Mouse (Mus musculus) midbrain, embryonic 11.5 days (tissue): ENCODE data around the gene Pi4kb. TPM values are rescaled to one million over a fixed set of nuclear protein-coding genes. Genes with fewer than 3 reads are reported as not detected.
A peak's percentile ranks its signal among the peaks of the same experiment; 100 is the strongest.

Experiments
- ATAC-seq: fragments of 200-750 bp; cut with Nextera tagmentation; 2 replicates; pipeline ENCODE4 v1.8.0; 2017; ENCODE audit warnings: moderate TSS enrichment, moderate library complexity; ENCODE audit not compliant: low FRiP score
- DNase-seq: peaks from one replicate; pipeline ENCODE4 v3.0.0; 2015; ENCODE audit warnings: low spot score; ENCODE audit errors: missing footprints
- H3K27ac ChIP-seq: fragments of 300-500 bp; sonication (generic); 2 replicates; pipeline ENCODE4 v1.5.1; 2014; ENCODE audit warnings: low read depth, low read length
- H3K27me3 ChIP-seq: fragments of 300-500 bp; sonication (generic); 2 replicates; pipeline ENCODE4 v1.6.1; 2014; ENCODE audit warnings: mild to moderate bottlenecking, low read length, moderate library complexity, mixed read lengths; ENCODE audit not compliant: control insufficient read depth, insufficient read depth
- H3K36me3 ChIP-seq: fragments of 300-500 bp; sonication (generic); 2 replicates; pipeline ENCODE4 v1.6.1; 2014; ENCODE audit warnings: mild to moderate bottlenecking, low read length, moderate library complexity, mixed read lengths; ENCODE audit not compliant: control insufficient read depth, insufficient read depth
- H3K4me1 ChIP-seq: fragments of 300-500 bp; sonication (generic); 2 replicates; pipeline ENCODE4 v1.6.1; 2014; ENCODE audit warnings: low read length; ENCODE audit not compliant: control insufficient read depth, insufficient read depth
- H3K4me2 ChIP-seq: fragments of 300-500 bp; sonication (generic); 2 replicates; pipeline ENCODE4 v1.6.1; 2014; ENCODE audit warnings: mild to moderate bottlenecking, moderate library complexity
- H3K4me3 ChIP-seq: fragments of 300-500 bp; sonication (generic); 2 replicates; pipeline ENCODE4 v1.5.1; 2014; ENCODE audit warnings: low read depth, low read length
- H3K9ac ChIP-seq: fragments of 300-500 bp; sonication (generic); 2 replicates; pipeline ENCODE4 v1.6.1; 2014; ENCODE audit warnings: low read length
- H3K9me3 ChIP-seq: fragments of 300-500 bp; sonication (generic); 2 replicates; pipeline ENCODE4 v1.6.1; 2016; ENCODE audit warnings: low read length; ENCODE audit not compliant: control insufficient read depth
- WGBS: fragments of 180-500 bp; shearing (Covaris S2); extraction: QIAGEN DNeasy Blood & Tissue Kit; methylation state at CpG from one replicate; pipeline ENCODE4 v1.1.7; 2014; 5-methylcytosine and 5-hydroxymethylcytosine counted together
- polyA plus RNA-seq: library from polyadenylated mRNA; unstranded; fragments of >200 nt; fragmentation: Nextera tagmentation; extraction: Ambion mirVana; gene quantifications from 2 replicates; pipeline ENCODE4 v1.2.1, GENCODE M21; 2014

The Pi4kb gene
- polyA plus RNA-seq, 1 experiment from 2014 or later = 21.2 TPM

DNA sequence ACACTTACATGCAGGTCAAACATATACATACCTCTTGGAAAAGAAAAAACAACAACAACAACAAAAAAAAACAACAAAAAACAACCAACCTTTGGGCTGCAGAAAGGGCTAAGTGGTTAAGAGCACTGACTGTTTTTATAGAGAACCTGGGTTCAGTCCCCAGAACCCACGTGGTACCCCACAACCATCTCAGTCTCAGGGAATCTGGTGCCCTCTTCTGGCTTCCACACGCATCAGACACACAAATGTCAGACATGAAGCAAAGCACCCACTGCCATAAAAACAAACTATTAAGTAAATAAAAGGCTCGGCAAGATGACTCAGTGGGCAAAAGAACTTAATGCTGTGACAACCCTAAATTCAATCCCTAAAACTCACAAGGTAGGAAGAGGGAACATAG is 55.4 kb downstream of the Pi4kb start:
- ATAC-seq (no peak), DNase-seq (no peak)
- Histone ChIP-seq H3K4me1 (no peaks in the 10 kb centered on the region), H3K9me3 (no peaks in the 10 kb centered on the region), H3K27ac (no peak overlapping the region), H3K36me3 (peaks cover 30% of the 10 kb centered on the region), H3K9ac (no peak overlapping the region), H3K4me3 (no peak overlapping the region), H3K4me2 (no peak overlapping the region), H3K27me3 (no peaks in the 10 kb centered on the region)
- WGBS = 77% methylated on average over 3 of the region's 3 CpGs

DNA sequence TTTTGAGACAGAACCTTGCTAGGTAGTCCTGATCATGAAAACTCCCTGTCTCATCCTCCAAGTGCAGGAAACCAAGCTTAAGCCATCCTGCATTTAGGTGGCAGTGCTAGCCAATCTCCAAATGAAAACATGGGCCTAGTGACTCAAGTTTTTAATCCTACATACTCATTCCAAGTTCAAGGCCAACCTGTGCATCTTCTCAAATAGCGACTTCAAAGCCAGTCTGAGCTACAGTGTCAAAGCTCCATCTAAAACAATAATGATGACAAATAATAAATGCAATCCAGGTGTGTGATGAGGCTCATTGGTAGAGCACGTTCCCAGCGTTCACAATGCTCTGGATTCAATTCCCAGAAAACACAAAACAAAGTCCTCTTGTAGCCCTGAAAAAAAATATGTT is 67.1 kb downstream of the Pi4kb start:
- peak overlapping the region; percentile 49 for H3K4me2 ChIP-seq
- ATAC-seq (no peak), DNase-seq (no peak)
- peak overlapping the region; percentile 61 for H3K4me3 ChIP-seq
- no peak overlapping the region for H3K27ac ChIP-seq
- no peaks in the 10 kb centered on the region for H3K9me3 ChIP-seq
- no peaks in the 10 kb centered on the region for H3K36me3 ChIP-seq
- peak overlapping the region; percentile 68 for H3K9ac ChIP-seq
- no peaks in the 10 kb centered on the region for H3K27me3 ChIP-seq
- 19% methylated on average over 3 of the region's 3 CpGs for WGBS
- H3K4me1 ChIP-seq = peaks cover 5% of the 10 kb centered on the region

DNA sequence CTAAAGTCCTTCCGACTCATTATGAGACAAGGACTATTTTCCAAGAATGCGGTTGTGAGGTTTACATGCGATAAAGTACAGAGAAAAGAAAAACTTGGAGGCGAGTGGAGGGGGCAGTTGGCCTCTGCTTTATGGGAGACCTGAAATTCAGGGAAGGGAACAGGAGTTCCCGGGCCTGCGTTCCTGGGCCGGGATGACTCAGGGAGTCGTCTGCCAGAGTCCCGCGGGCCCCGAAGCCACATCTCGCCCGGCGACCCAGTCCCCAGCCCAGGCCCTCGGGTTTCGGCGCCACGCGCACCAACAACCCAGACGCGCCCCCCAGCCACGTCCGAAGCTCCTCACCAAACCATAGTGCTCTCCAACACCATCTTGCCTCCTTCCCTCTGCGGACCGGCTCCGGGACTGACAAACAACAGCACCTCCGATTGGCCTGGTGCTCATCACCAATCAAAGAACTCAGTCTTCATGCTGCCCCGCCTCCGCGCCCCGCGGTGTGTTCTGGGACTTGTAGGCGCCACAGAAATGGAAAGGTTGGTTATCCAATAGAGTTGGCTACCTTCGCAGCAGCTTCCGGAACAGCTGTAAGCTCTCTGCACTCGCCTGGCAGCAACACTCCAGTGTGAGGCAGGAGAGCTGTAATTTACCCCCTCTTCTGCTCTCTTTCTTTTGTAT is 67.8 kb downstream of the Pi4kb start, which contains the start of gene Psmd4:
Gene Psmd4 (minus strand): TSS at position 449 of the 672 bp plus-strand sequence.
- Histone ChIP-seq H3K27me3 (no peaks in the 10 kb centered on the region), H3K27ac (no peak within 1 kb of the TSS), H3K4me2 (peak within 1 kb of the TSS; percentile 49), H3K4me1 (peaks cover 5% of the 10 kb centered on the region), H3K9me3 (no peaks in the 10 kb centered on the region), H3K36me3 (no peaks in the 10 kb centered on the region), H3K9ac (peak within 1 kb of the TSS; percentile 68), H3K4me3 (peak within 1 kb of the TSS; percentile 61)
- peak; percentile 100 for DNase-seq
- under 1% methylated on average over 36 of the region's 36 CpGs for WGBS
- peak; percentile 99 for ATAC-seq

DNA sequence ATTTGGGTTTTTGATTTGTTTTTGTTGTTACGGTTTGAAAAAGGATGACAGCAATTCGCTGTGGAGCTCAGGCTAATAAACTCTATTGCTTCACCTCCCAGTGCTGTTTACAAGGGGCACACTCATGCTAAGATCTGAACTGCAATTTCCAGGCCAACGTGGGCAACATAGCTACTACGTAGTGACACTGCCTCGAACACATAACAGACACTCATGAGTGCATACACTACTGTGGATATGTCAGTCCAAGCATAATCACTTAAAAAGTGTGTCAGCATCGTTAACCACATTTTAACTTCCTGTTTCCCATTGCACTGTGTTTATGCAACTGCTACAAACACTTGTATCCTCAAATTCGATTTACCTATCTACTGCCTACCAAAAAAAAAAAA is 68.3 kb downstream of the Pi4kb start:
- no peaks in the 10 kb centered on the region for H3K36me3 ChIP-seq
- no peak overlapping the region for H3K9ac ChIP-seq
- peak overlapping the region; percentile 36 for H3K4me2 ChIP-seq
- peak; percentile 56 for ATAC-seq
- H3K4me1 ChIP-seq = peaks cover 5% of the 10 kb centered on the region
- no peak for DNase-seq
- H3K9me3 ChIP-seq = no peaks in the 10 kb centered on the region
- peak overlapping the region; percentile 61 for H3K4me3 ChIP-seq
- 33% methylated on average over 7 of the region's 7 CpGs for WGBS
- no peak overlapping the region for H3K27ac ChIP-seq
- no peaks in the 10 kb centered on the region for H3K27me3 ChIP-seq

DNA sequence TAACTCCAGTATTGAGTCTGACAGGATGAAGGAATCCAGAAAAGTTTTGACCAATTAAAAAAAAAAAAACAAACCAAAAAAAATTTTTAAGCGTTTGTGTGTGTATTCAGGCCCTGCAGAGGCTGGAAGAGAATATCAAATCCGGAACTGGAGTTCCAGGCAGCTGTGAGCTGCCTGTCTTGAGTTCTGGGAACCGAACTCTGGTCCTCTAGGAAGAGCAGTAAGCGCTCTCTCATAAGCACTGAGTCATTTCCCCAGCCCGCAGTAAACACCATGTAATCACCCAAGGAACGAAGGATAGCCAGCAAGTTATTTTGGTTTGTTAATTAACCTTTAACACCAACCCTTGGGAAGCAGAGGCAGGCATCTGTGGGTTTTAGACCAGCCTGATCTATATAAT is 68.7 kb downstream of the Pi4kb start:
- Histone ChIP-seq H3K36me3 (no peaks in the 10 kb centered on the region), H3K9me3 (no peaks in the 10 kb centered on the region)
- WGBS = 79% methylated on average over 6 of the region's 6 CpGs

DNA sequence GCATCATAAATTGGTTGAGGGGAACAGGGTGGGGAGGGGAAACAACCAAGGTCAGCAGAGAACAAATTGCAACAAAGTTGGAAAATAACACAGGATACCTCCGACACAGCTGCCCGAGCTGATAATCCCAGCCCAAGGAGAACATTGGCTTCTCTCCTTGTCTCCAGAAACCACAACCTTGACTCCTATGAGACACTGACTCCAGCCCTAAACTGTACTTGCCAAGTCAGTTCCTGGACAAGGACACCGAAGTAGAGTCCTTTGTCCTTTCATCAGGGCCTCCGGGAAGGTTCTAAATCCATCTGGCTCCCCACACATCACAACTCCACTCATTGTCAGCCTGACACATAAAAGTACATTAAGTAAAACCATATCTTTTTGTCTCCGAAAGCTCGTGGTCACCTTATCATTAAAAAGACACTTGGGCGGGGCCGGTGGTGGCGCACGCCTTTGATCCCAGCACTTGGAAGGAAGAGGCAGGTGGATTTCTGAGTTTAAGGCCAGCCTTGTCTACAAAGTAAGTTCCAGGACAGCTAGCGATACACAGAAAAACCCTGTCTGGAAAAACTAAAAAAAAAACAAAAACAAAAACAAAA is 72.0 kb downstream of the Pi4kb start:
- Histone ChIP-seq H3K27ac (no peak overlapping the region), H3K4me2 (no peak overlapping the region), H3K36me3 (no peaks in the 10 kb centered on the region), H3K27me3 (no peaks in the 10 kb centered on the region), H3K4me3 (no peak overlapping the region), H3K9me3 (no peaks in the 10 kb centered on the region), H3K4me1 (peaks cover 1% of the 10 kb centered on the region), H3K9ac (no peak overlapping the region)
- DNase-seq (no peak), ATAC-seq (no peak)
- 94% methylated on average over 11 of the region's 11 CpGs for WGBS

More for the DNA sequence above, 68.7 kb downstream of the Pi4kb start:
- H3K4me1 ChIP-seq = peaks cover 5% of the 10 kb centered on the region
- DNase-seq = no peak
- no peak overlapping the region for H3K4me3 ChIP-seq
- no peaks in the 10 kb centered on the region for H3K27me3 ChIP-seq
- ATAC-seq = no peak
- no peak overlapping the region for H3K4me2 ChIP-seq
- H3K9ac ChIP-seq = no peak overlapping the region
- no peak overlapping the region for H3K27ac ChIP-seq

DNA sequence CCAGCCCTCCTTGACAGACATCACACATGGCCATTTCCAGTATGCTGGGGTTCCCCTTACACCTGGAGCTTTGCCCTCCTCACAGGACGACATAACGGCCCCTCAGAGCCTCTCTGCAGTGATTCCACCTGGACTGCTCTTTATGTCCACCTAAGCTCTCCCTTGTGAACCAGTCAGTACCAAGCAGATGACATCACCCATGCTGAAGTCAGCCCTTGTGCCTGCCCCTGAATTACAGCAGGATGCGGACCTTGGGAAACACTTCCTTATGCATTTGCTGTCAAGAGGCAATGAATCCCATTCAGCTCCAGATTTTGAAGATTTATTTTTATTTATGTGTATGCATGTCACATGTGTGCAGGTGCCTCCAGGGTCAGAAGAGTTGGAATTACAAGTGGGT is 73.4 kb downstream of the Pi4kb start:
- H3K4me3 ChIP-seq = no peak overlapping the region
- no peaks in the 10 kb centered on the region for H3K36me3 ChIP-seq
- no peaks in the 10 kb centered on the region for H3K27me3 ChIP-seq
- no peak overlapping the region for H3K27ac ChIP-seq
- no peak overlapping the region for H3K9ac ChIP-seq
- no peak overlapping the region for H3K4me2 ChIP-seq
- H3K4me1 ChIP-seq = no peaks in the 10 kb centered on the region
- 85% methylated on average over 3 of the region's 3 CpGs for WGBS
- no peaks in the 10 kb centered on the region for H3K9me3 ChIP-seq
- DNase-seq = no peak
- no peak for ATAC-seq

DNA sequence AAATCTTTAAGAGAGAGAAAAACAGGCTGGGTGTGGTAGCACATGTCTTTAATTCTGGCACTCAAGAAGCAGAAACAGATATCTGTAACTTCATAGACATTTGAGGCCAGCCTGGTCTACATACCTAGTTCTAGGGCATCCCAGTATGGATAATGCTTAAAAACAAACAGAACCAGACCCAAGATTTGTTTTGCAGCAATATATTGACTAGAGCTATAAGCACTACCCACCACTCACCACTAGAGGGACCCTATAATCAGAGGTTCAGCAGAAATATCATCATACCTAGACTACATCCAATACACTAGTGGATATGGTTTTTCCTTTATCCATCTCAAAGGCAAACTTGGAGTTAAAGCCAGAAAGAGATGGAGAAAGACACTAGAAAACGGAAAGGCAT is 78.4 kb downstream of the Pi4kb start:
- WGBS = 72% methylated on average over 1 of the region's 1 CpGs
- ATAC-seq (no peak), DNase-seq (peak; percentile 90)
- no peak overlapping the region for H3K27ac ChIP-seq
- H3K4me1 ChIP-seq = no peaks in the 10 kb centered on the region
- no peak overlapping the region for H3K4me3 ChIP-seq
- no peaks in the 10 kb centered on the region for H3K27me3 ChIP-seq
- no peaks in the 10 kb centered on the region for H3K9me3 ChIP-seq
- no peak overlapping the region for H3K9ac ChIP-seq
- 0 out of 2 replicates have a peak, but pooled peaks cover under 1% of the 10 kb centered on the region for H3K36me3 ChIP-seq
- H3K4me2 ChIP-seq = no peak overlapping the region

DNA sequence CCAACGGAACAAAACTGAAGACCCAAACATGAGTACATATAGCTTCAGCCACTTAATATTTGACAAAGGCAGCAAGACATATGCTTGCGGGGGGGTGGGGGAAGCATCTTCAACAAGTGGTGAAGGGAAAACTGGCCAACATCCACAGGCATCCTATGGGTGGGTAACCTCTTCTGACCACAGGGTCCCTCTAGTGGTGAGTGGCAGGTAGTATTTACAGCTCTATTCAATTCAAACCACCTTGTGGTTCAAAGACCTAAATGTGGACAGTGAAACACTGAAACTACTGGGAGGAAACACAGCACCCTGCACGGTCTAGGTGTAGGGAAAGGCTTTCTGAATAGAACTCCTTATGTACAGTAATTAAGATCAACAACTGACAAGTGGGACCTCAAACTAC is 79.2 kb downstream of the Pi4kb start:
- Histone ChIP-seq H3K36me3 (0 out of 2 replicates have a peak, but pooled peaks cover 2% of the 10 kb centered on the region), H3K4me2 (no peak overlapping the region), H3K9ac (no peak overlapping the region), H3K27ac (no peak overlapping the region), H3K27me3 (no peaks in the 10 kb centered on the region), H3K9me3 (no peaks in the 10 kb centered on the region), H3K4me1 (no peaks in the 10 kb centered on the region), H3K4me3 (no peak overlapping the region)
- DNase-seq (peak; percentile 88), ATAC-seq (peak; percentile 57)
- WGBS = 48% methylated on average over 3 of the region's 3 CpGs
